Mouse (Mus musculus): ENCODE measurements around the gene 2010300C02Rik. TPM values are rescaled to one million over a fixed set of nuclear protein-coding genes. Genes with fewer than 3 reads are reported as not detected.

Gene 2010300C02Rik
- total RNA-seq, 4 experiments from 2014 or later: 0.18 to 0.67 (median 0.25) TPM

DNA sequence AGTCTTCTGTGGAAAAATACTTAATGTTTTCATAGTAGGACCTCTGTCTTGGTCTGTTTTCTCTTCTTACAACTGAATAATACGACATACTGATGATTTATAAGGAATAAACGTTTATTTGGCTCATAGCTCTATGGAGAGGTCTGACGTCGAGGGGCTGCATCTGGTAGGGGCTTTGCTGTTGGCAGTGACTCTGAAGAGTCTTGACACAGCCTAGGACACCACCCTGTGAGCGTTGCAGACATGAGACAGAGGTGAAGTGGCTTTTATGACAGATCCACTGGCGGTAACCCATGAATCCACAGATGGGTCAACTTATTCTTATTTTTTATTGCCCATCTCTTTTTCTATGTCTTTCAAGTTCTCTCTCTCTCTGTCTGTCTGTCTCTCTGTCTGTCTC, 52.5 kb downstream of the 2010300C02Rik start:
- no peak for DNase-seq (ENCODE audit: low spot score in 2 of 2)

- DNase-seq (ENCODE audit: low spot score in 2 of 2): no peak
Observed at GRCm38 (mm10) chr1:37666587-37666986, 53.3 kb downstream of the 2010300C02Rik start.

- DNase-seq (ENCODE audit: low spot score in 2 of 2): no peak
Observed at GRCm38 (mm10) chr1:37665539-37666323, 54.2 kb downstream of the 2010300C02Rik start.

- DNase-seq (ENCODE audit: low spot score in 2 of 2): no peak
Observed at GRCm38 (mm10) chr1:37664496-37664895, 55.4 kb downstream of the 2010300C02Rik start.

DNA sequence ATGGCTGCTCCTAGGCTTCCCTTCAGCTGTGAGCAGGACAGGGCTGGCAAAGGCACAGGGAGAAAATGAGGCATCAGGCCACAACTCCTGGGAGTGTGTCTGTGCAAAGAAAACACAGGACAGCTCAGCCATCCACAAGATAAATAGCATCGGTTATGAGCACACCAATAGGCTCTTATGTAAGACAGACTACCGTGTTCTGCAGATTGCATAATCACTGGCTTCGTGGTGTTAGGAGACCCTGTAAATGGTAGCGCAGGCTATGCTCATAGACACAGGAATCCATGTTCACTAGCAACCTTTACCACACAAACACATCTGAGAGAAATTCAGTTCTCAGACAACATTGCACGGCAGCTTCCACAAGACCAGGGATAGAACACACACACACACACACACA, 56.3 kb downstream of the 2010300C02Rik start:
- no peak for DNase-seq (ENCODE audit: low spot score in 2 of 2)

DNA sequence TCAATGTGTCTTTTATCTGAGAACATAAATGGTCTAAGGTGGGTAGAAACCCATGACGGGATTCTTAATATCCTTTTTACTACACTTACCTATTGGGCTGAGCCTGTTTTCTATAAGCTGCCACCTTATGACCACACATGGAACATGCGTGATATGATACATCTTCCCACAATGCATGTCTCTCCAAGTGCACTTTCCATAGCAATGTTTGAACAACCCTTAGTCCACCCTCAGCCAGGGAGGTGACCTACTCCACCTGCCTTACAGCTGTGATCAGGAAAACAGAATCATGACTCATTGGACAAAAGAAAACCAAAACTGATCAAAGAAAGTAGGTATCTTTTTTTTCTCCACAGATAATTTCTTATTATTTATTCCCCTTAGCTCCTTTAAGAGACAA, 63.9 kb downstream of the 2010300C02Rik start:
- DNase-seq (ENCODE audit: low spot score in 2 of 2): no peak

GRCm38 (mm10) chr1:37653992-37654391, 65.9 kb downstream of the 2010300C02Rik start:
- no peak for DNase-seq (ENCODE audit: low spot score in 2 of 2)

DNA sequence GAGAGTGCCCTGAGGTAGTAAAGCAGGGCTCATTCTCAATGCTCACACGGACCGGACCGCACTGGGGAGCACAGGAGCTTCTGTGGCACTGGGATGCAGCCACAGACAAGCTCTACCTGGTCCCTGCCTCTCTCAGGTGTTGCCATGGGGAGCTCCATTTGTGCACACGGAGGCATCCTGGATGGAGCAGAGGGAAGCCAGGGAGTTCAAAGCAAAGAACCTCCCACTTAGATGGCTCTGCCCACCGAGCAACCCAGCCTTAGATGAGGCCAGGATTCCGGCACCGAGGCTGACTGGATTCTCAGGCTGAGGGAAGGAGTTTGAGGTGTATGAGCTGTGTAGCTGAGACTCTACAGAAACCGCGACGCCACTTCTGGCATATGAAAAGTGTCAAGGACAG, 72.8 kb downstream of the 2010300C02Rik start:
- DNase-seq (ENCODE audit: low spot score in 2 of 2): no peak

DNA sequence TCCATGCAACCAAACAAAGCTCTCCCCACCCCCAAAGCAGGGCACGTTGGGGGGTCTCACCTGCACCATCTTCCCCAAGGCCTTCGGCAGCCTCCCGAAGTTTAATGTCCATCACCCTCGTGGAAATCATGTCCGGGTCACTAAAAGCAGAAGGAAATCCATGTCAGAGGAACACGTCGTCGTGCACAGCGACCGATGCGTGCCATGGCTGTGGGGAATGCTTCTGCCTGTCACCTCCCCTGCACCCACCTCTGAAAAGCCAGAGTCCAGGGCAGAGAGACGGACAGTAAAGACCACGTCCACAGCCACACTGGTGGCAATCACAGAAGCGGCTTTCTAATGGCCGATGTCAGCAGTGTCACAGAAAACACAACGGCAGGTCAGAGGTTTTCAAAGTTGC, 75.4 kb downstream of the 2010300C02Rik start:
- DNase-seq (ENCODE audit: low spot score in 2 of 2): no peak

DNA sequence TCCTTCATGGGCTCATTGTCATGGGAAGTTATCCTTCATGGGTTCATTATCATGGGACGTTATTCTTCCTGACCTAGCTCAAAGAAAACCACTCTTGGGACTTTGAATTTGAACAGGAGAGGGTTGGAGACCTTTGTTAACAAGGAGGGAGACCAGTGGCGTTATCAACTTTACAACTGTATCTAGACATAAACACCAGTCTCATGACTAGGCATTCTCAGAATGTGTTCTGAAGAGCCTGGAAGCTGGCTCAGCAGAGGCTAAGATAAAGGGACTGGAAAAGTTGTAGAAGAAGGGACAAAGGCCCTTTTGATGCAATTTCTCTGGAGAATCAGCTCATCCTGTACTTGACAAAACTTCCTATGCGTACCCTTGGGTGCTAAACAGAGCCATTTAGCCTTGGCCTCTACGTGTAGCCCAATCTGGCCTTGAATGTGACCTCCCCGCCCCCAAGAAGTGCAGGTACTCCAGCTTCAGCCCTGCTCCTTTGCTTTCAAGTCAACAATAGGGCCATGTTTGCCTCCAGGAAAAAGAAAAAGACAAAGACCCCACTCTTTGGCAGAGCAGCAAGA, 76.0 kb downstream of the 2010300C02Rik start:
- no peak for DNase-seq (ENCODE audit: low spot score in 2 of 2)

DNA sequence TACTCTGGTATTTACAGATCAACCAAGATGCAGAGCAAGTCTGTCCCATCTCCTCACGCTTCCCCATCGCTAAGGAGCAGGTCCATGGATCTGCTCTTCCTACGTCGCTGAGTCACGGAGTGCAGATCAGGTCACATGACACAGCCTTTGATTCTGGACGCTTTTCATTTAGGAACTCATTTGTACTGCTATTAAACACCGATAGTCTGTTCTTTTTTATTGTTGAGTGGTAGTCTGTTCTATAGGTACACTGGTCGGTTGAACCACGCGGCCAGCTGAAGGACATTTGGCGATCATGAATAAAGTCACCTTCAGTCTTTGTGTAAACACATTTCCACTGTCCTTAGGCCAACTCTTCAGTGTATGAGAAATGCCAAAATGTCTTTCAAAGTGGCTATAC, 78.5 kb downstream of the 2010300C02Rik start:
- DNase-seq (ENCODE audit: low spot score in 2 of 2): no peak

- DNase-seq (ENCODE audit: low spot score in 2 of 2): peak; percentile 55 to 65
Observed at GRCm38 (mm10) chr1:37639101-37639500, 80.8 kb downstream of the 2010300C02Rik start.

GRCm38 (mm10) chr1:37638560-37638959, 81.3 kb downstream of the 2010300C02Rik start:
- DNase-seq (ENCODE audit: low spot score in 2 of 2): no peak

DNA sequence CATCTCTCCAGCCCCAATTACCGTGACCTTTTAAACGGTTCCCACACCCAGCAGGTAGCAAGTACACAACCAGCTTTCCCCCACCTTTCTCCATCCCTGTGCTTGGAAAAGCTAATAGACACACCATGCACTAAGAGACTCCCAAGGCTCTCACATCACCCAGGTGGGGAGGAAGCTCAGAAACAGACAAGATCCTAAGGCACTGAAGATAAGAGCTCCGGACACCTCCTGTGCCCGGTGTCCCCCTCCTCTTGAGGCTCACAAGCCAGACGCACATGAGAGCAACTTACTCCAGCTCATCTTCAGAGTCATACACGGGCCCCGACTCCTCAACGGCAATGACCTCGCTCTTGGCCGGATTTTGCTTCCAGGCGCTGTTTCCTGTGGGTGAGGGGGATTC, 82.3 kb downstream of the 2010300C02Rik start:
- DNase-seq (ENCODE audit: low spot score in 2 of 2): no peak

GRCm38 (mm10) chr1:37636824-37637223, 83.1 kb downstream of the 2010300C02Rik start:
- no peak for DNase-seq (ENCODE audit: low spot score in 2 of 2)

GRCm38 (mm10) chr1:37636169-37636568, 83.7 kb downstream of the 2010300C02Rik start:
- no peak for DNase-seq (ENCODE audit: low spot score in 2 of 2)

- DNase-seq (ENCODE audit: low spot score in 2 of 2): no peak
Observed at GRCm38 (mm10) chr1:37635716-37636115, 84.2 kb downstream of the 2010300C02Rik start.

DNA sequence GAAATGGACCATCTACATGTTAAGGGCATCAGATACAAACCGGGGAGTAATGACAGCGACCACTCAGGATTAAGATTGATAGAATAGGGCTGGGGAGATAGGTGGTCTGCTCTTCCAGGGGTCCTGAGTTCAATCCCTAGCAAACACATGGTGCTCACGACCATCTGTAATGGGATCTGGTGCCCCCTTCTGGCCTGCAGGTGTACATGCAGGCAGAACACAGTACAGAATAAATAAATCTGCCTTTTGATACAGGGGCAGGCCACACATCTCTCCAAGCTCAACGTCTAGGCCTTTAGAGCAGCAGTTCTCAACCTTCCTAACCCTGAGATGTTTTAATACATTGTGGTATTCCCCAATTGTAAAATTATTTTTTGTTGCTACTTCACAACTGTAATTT, 85.2 kb downstream of the 2010300C02Rik start:
- DNase-seq (ENCODE audit: low spot score in 2 of 2): no peak

- no peak for DNase-seq (ENCODE audit: low spot score in 2 of 2)
Observed at GRCm38 (mm10) chr1:37633516-37633915, 86.4 kb downstream of the 2010300C02Rik start.

DNA sequence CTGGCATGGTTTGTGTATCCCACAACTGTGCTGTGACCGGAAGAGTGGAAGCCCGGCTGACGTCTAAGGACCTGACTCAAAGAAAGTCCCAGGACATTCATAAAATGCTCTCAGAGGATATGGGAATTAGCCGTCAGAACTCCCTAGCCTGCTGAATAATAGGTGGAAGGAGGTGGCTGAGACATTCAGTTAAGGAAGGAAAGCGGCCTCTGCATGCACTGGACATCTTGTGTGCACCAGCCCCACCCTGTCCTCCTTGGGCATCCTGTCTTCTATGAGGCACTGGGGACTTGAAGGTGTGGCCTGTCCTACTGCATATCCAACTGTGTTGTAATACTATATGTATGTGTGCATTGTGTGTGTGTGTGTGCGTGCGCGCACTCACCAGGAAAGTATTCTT, 87.5 kb downstream of the 2010300C02Rik start:
- DNase-seq (ENCODE audit: low spot score in 2 of 2): no peak

- DNase-seq (ENCODE audit: low spot score in 2 of 2): no peak
Observed at GRCm38 (mm10) chr1:37631456-37631855, 88.4 kb downstream of the 2010300C02Rik start.

GRCm38 (mm10) chr1:37630412-37631210, 89.3 kb downstream of the 2010300C02Rik start:
- no peak for DNase-seq (ENCODE audit: low spot score in 2 of 2)

Measured in gastrocnemius, adult 8-10 months (tissue).